ENCODE assay signal across 13 mouse cellular contexts in the genomic region with DNA sequence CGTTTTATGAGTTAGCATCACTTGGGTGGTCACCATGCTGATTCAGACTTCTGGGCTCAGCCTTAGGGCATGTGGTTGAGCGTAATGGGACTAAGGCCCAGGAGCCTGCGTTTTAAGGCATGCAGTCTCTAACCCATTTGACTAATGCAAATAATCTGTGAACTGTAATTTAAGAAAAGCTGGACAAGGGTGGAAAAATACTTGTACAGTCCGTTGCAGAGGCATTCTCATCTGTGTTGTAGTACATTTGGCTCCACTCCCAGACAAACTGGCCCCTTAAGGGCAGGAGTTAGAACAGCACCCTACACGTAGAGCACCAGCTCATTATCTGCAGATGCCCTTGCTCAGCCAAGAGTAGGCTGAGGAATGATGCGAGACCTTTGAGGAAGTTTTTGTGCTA. TPM values are rescaled to one million over a fixed set of nuclear protein-coding genes. Genes with fewer than 3 reads are reported as not detected.
DNase-seq lines count a peak whose midpoint lies in the region; ATAC-seq and TF ChIP-seq lines count a peak whose summit lies in the region.
"Had no signal": no experiment of that assay in that cellular context is flagged by ENCODE, and none has a peak within 500 bp of the region (broad histone marks: within the 10 kb centered on the region; RNA-seq: fewer than 3 reads in every experiment).

No protein-coding gene starts in this region.

- DNase-seq in heart, adult 9 months (ENCODE audit: low spot score in 2 of 2) = no peak
- DNase-seq in MEL (ENCODE audit: low read depth, low spot score) = peak; percentile 74
- peak; percentile 76 for DNase-seq in kidney, adult 11 months
- DNase-seq in kidney, postnatal 4 days = peak; percentile 22 to 48
- no peak for DNase-seq in urinary bladder, postnatal 4 days (ENCODE audit: low spot score in 2 of 2)
- DNase-seq in thymus, postnatal 36 days = no peak
- DNase-seq: cerebellum, postnatal 36 days; liver, embryonic 13.5 days; right cerebral cortex, postnatal 25 days had no signal

- no peak for TF ChIP-seq EP300 in MEL (IDR thresholded peaks at IDR 0.05; ENCODE audit: low read depth in 1 of 2, low read length in 2 of 2)

- TF ChIP-seq RAD21 in MEL (IDR thresholded peaks at IDR 0.05; ENCODE audit: low read depth, low read length) = no peak

- peak overlapping the region; percentile 73 to 85 for H3K27ac ChIP-seq in heart, embryonic 14.5 days (replicated peaks in 1 of 2; ENCODE audit: control insufficient read depth in 1 of 2, insufficient read depth in 1 of 2, low read depth in 2 of 2, low read length in 2 of 2)
- no peak overlapping the region for H3K27ac ChIP-seq in MEL (ENCODE audit: control insufficient read depth, low read depth, low read length)
- H3K27ac ChIP-seq: liver, embryonic 13.5 days; midbrain, embryonic 12.5 days had no signal

- ATAC-seq in heart, embryonic 14.5 days (ENCODE audit: insufficient number of reproducible peaks, insufficient read depth, low FRiP score, low read depth) = peak; percentile 73
- ATAC-seq in megakaryocyte progenitor cell, adult 5-6 weeks (replicated peaks; ENCODE audit: poor library complexity) = no peak

- H3K4me3 ChIP-seq in heart, embryonic 14.5 days (ENCODE audit: control insufficient read depth in 1 of 2, insufficient read depth in 1 of 2, low read depth in 1 of 2, low read length in 2 of 2) = no peak overlapping the region
- H3K4me3 ChIP-seq in MEL (ENCODE audit: control insufficient read depth in 1 of 2, insufficient read depth in 1 of 2, low read depth in 2 of 2, low read length in 2 of 2) = no peak overlapping the region
- H3K4me3 ChIP-seq: heart, embryonic 12.5 days; liver, embryonic 13.5 days; midbrain, embryonic 12.5 days had no signal

- H3K79me2 ChIP-seq in MEL (ENCODE audit: control insufficient read depth, insufficient read depth, low read length, poor library complexity) = no peaks in the 10 kb centered on the region

- no peaks in the 10 kb centered on the region for H3K9me3 ChIP-seq in heart, embryonic 14.5 days (ENCODE audit: control insufficient read depth, low read length)
- no peaks in the 10 kb centered on the region for H3K9me3 ChIP-seq in MEL (replicated peaks; ENCODE audit: insufficient read depth, low read length)
- H3K9me3 ChIP-seq: heart, embryonic 12.5 days; liver, embryonic 13.5 days; midbrain, embryonic 12.5 days had no signal

- TF ChIP-seq CTCF in MEL (IDR thresholded peaks at IDR 0.05 in 2 of 3, conservative IDR thresholded peaks at IDR 0.05 in 1 of 3; ENCODE audit: control insufficient read depth in 1 of 3, insufficient read depth in 1 of 3, low read depth in 2 of 3, low read length in 3 of 3, poor library complexity in 1 of 3, severe bottlenecking in 1 of 3) = no peak

- H3K36me3 ChIP-seq in heart, embryonic 14.5 days (ENCODE audit: control insufficient read depth, insufficient read depth, low read length) = peaks cover 68% of the 10 kb centered on the region
- H3K36me3 ChIP-seq in MEL (ENCODE audit: control insufficient read depth in 1 of 2, insufficient read depth in 2 of 2, low read length in 2 of 2) = peaks cover 0 to 12% of the 10 kb centered on the region in 2 experiments; a peak in 3 of 4 replicates

- 45% methylated on average over 6 of the region's 6 CpGs for WGBS in heart, embryonic 14.5 days

- no peak for TF ChIP-seq POLR2A in MEL (IDR thresholded peaks at IDR 0.05; ENCODE audit: control insufficient read depth in 1 of 2, insufficient read depth in 1 of 2, low read depth in 1 of 2, low read length in 2 of 2, poor library complexity in 1 of 2)

- no peak overlapping the region for H3K9ac ChIP-seq in heart, embryonic 14.5 days (ENCODE audit: low read length)
- no peak overlapping the region for H3K9ac ChIP-seq in MEL (ENCODE audit: control insufficient read depth, low read depth, low read length, poor library complexity, severe bottlenecking)
- H3K9ac ChIP-seq: heart, embryonic 12.5 days; liver, embryonic 13.5 days; midbrain, embryonic 12.5 days had no signal

- peaks cover 2 to 16% of the 10 kb centered on the region in 2 experiments for H3K4me1 ChIP-seq in heart, embryonic 14.5 days (ENCODE audit: control insufficient read depth in 2 of 2, insufficient read depth in 2 of 2, low read length in 2 of 2)
- peaks cover 0 to 6% of the 10 kb centered on the region in 2 experiments; a peak in 3 of 4 replicates for H3K4me1 ChIP-seq in MEL (ENCODE audit: control insufficient read depth in 1 of 2, insufficient read depth in 2 of 2, low read length in 2 of 2)
- H3K4me1 ChIP-seq: liver, embryonic 13.5 days; midbrain, embryonic 12.5 days had no signal

- 0 out of 2 replicates have a peak overlapping the region, but pooled peaks have one; percentile 6 for H3K4me2 ChIP-seq in heart, embryonic 14.5 days (ENCODE audit: low read length)
- H3K4me2 ChIP-seq: heart, embryonic 12.5 days; liver, embryonic 13.5 days; midbrain, embryonic 12.5 days had no signal

- no peaks in the 10 kb centered on the region for H3K27me3 ChIP-seq in heart, embryonic 14.5 days (ENCODE audit: control insufficient read depth, insufficient read depth, low read length)
- no peaks in the 10 kb centered on the region for H3K27me3 ChIP-seq in MEL (ENCODE audit: control insufficient read depth in 1 of 2, insufficient read depth in 2 of 2, low read length in 2 of 2)
- H3K27me3 ChIP-seq: heart, embryonic 12.5 days; liver, embryonic 13.5 days; midbrain, embryonic 12.5 days had no signal

TF ChIP-seq in MEL, 35 proteins besides CTCF, POLR2A, EP300 and RAD21:
- TF ChIP-seq GATA1 (IDR thresholded peaks at IDR 0.05; ENCODE audit: low read depth, low read length) = peak; percentile 46
- 0 out of 2 replicates have a peak, but pooled peaks have one; percentile 24 for TF ChIP-seq MXI1 (IDR thresholded peaks at IDR 0.05; ENCODE audit: low read depth, low read length)
- TF ChIP-seq MAFK (IDR thresholded peaks at IDR 0.05; ENCODE audit: borderline replicate concordance, low read depth, low read length) = no peak

RNA-seq across cellular contexts. Expression of gene Rbbp9, which starts 6.0 kb away (rescaled TPM):
- 46.6 and 48.7 TPM in 2 replicates for polyA plus RNA-seq in heart, embryonic 14.5 days (2014; fragmentation: Nextera tagmentation; extraction: Ambion mirVana)
- total RNA-seq in MEL (2012; rRNA removed) = 0.07 and 0.08 TPM in 2 replicates
- under 1 TPM in 1 of 2 experiments, not detected in 1; 0.15 TPM for polyA plus RNA-seq in MEL (2012; ENCODE audit: insufficient read depth in 1 of 2, insufficient read length in 2 of 2, low read depth in 1 of 2, low replicate concordance in 2 of 2, missing spikeins in 1 of 2)
- 12.9 and 17.9 TPM in 2 replicates for total RNA-seq in megakaryocyte progenitor cell, adult 5-6 weeks (2015)
- total RNA-seq in megakaryocyte progenitor cell, adult 5-6 weeks (2017) = 8.7 and 13.1 TPM in 2 replicates

RNA-seq across cellular contexts. Expression of gene Sec23b, which starts 11.4 kb away (rescaled TPM):
- 39.5 and 39.8 TPM in 2 replicates for polyA plus RNA-seq in heart, embryonic 14.5 days (2014; fragmentation: Nextera tagmentation; extraction: Ambion mirVana)
- total RNA-seq in MEL (2012; rRNA removed) = 76.8 and 89.8 TPM in 2 replicates
- polyA plus RNA-seq in MEL (2012; ENCODE audit: insufficient read depth in 1 of 2, insufficient read length in 2 of 2, low read depth in 1 of 2, low replicate concordance in 2 of 2, missing spikeins in 1 of 2) = 10 to 100 TPM in 1 of 2 experiments, not detected in 1; 78.7 TPM
- total RNA-seq in megakaryocyte progenitor cell, adult 5-6 weeks (2015) = 53.3 and 66.8 TPM in 2 replicates
- 118 and 125 TPM in 2 replicates for total RNA-seq in megakaryocyte progenitor cell, adult 5-6 weeks (2017)

RNA-seq across cellular contexts. Expression of gene Polr3f, which starts 17.1 kb away (rescaled TPM):
- polyA plus RNA-seq in heart, embryonic 14.5 days (2014; fragmentation: Nextera tagmentation; extraction: Ambion mirVana) = 20.1 and 20.8 TPM in 2 replicates
- total RNA-seq in MEL (2012; rRNA removed) = 23.6 and 27.3 TPM in 2 replicates
- polyA plus RNA-seq in MEL (2012; ENCODE audit: insufficient read depth in 1 of 2, insufficient read length in 2 of 2, low read depth in 1 of 2, low replicate concordance in 2 of 2, missing spikeins in 1 of 2) = 10 to 100 TPM in 1 of 2 experiments, not detected in 1; 17.9 TPM
- 17.9 and 18.9 TPM in 2 replicates for total RNA-seq in megakaryocyte progenitor cell, adult 5-6 weeks (2015)
- 19.9 and 29.1 TPM in 2 replicates for total RNA-seq in megakaryocyte progenitor cell, adult 5-6 weeks (2017)

RNA-seq across cellular contexts. Expression of gene Dzank1, which starts 17.4 kb away (rescaled TPM):
- 1.1 and 1.7 TPM in 2 replicates for polyA plus RNA-seq in heart, embryonic 14.5 days (2014; fragmentation: Nextera tagmentation; extraction: Ambion mirVana)
- 0.03 and 0.08 TPM in 2 replicates for total RNA-seq in MEL (2012; rRNA removed)
- polyA plus RNA-seq in MEL (2012; ENCODE audit: insufficient read depth in 1 of 2, insufficient read length in 2 of 2, low read depth in 1 of 2, low replicate concordance in 2 of 2, missing spikeins in 1 of 2) = under 1 TPM in 1 of 2 experiments, not detected in 1; 0.35 TPM
- total RNA-seq in megakaryocyte progenitor cell, adult 5-6 weeks (2015) = not detected in 2 replicates
- total RNA-seq in megakaryocyte progenitor cell, adult 5-6 weeks (2017) = 0.03 TPM in 1 of 2 replicates, not detected in the other

RNA-seq across cellular contexts. Expression of gene Smim26, which starts 49.2 kb away (rescaled TPM):
- 58.7 and 68.3 TPM in 2 replicates for polyA plus RNA-seq in heart, embryonic 14.5 days (2014; fragmentation: Nextera tagmentation; extraction: Ambion mirVana)
- total RNA-seq in MEL (2012; rRNA removed) = 24.6 and 28.6 TPM in 2 replicates
- 10 to 100 TPM in 1 of 2 experiments, not detected in 1; 16.4 TPM for polyA plus RNA-seq in MEL (2012; ENCODE audit: insufficient read depth in 1 of 2, insufficient read length in 2 of 2, low read depth in 1 of 2, low replicate concordance in 2 of 2, missing spikeins in 1 of 2)
- 30.1 and 42.9 TPM in 2 replicates for total RNA-seq in megakaryocyte progenitor cell, adult 5-6 weeks (2015)
- total RNA-seq in megakaryocyte progenitor cell, adult 5-6 weeks (2017) = 23.5 and 27.0 TPM in 2 replicates

Comparison
In these comparisons a context has a peak if more than half of its experiments do, and no peak if none do; other contexts are left out.
1. DNase-seq: peak in MEL (single experiment), kidney, adult 11 months (single experiment) and kidney, postnatal 4 days (2 of 2); none in heart, adult 9 months (0 of 2), urinary bladder, postnatal 4 days (0 of 2) and thymus, postnatal 36 days (0 of 2).